Mouse (Mus musculus): Measurements from ENCODE around the gene Hbq1a. TPM values are rescaled to one million over a fixed set of nuclear protein-coding genes. Genes with fewer than 3 reads are reported as not detected.
"Not testable (repeated sequence)": the region's sequence is repeated elsewhere in the genome, so short reads cannot be mapped to it uniquely, and the experiment has no call there.

Gene Hbq1a
- not detected in 2 replicates for polyA plus RNA-seq (2014; fragmentation: Nextera tagmentation; extraction: Ambion mirVana)

- peak within 1 kb of the TSS; percentile 31 for H3K4me2 ChIP-seq (replicated peaks; ENCODE audit: low read depth, low read length)
- not testable (repeated sequence) for H3K9me3 ChIP-seq (ENCODE audit: control insufficient read depth, low read length); H3K27ac ChIP-seq (ENCODE audit: low read depth, low read length); H3K9ac ChIP-seq (ENCODE audit: low read depth, low read length); H3K4me3 ChIP-seq (ENCODE audit: low read depth, low read length); H3K4me1 ChIP-seq (replicated peaks; ENCODE audit: control insufficient read depth, insufficient read depth, low read length); H3K27me3 ChIP-seq (ENCODE audit: control insufficient read depth, insufficient read depth, low read length); H3K36me3 ChIP-seq (ENCODE audit: control insufficient read depth, insufficient read depth, low read length)
- WGBS, result 10% methylated on average over 16 of the region's 16 CpGs
- 0 out of 2 replicates have a peak, but pooled peaks have one; percentile 45 for ATAC-seq (ENCODE audit: low FRiP score)
- DNase-seq (ENCODE audit: low spot score), result peak; percentile 66
These were observed at the start of gene Hbq1a for GRCm38 (mm10) chr11:32299865-32300264. Gene Hbq1a (plus strand): TSS chr11:32300069.

GRCm38 (mm10) chr11:32250880-32251763, 48.7 kb upstream of the Hbq1a start:
- Histone ChIP-seq H3K4me3 (ENCODE audit: low read depth, low read length) (no peak overlapping the region), H3K9me3 (ENCODE audit: control insufficient read depth, low read length) (no peaks in the 10 kb centered on the region), H3K4me1 (replicated peaks; ENCODE audit: control insufficient read depth, insufficient read depth, low read length) (no peaks in the 10 kb centered on the region), H3K27me3 (ENCODE audit: control insufficient read depth, insufficient read depth, low read length) (no peaks in the 10 kb centered on the region), H3K9ac (ENCODE audit: low read depth, low read length) (no peak overlapping the region), H3K27ac (ENCODE audit: low read depth, low read length) (no peak overlapping the region), H3K4me2 (replicated peaks; ENCODE audit: low read depth, low read length) (no peak overlapping the region), H3K36me3 (ENCODE audit: control insufficient read depth, insufficient read depth, low read length) (peaks cover 5% of the 10 kb centered on the region; the same call in 1 of the 2 replicates)
- ATAC-seq (ENCODE audit: low FRiP score) (no peak), DNase-seq (ENCODE audit: low spot score) (no peak)
- WGBS, result 86% methylated on average over 8 of the region's 8 CpGs

GRCm38 (mm10) chr11:32253121-32253520, 46.7 kb upstream of the Hbq1a start:
- Histone ChIP-seq H3K4me1 (replicated peaks; ENCODE audit: control insufficient read depth, insufficient read depth, low read length) (no peaks in the 10 kb centered on the region), H3K4me3 (ENCODE audit: low read depth, low read length) (no peak overlapping the region), H3K27me3 (ENCODE audit: control insufficient read depth, insufficient read depth, low read length) (no peaks in the 10 kb centered on the region), H3K27ac (ENCODE audit: low read depth, low read length) (no peak overlapping the region), H3K4me2 (replicated peaks; ENCODE audit: low read depth, low read length) (no peak overlapping the region), H3K9me3 (ENCODE audit: control insufficient read depth, low read length) (no peaks in the 10 kb centered on the region), H3K36me3 (ENCODE audit: control insufficient read depth, insufficient read depth, low read length) (no peaks in the 10 kb centered on the region), H3K9ac (ENCODE audit: low read depth, low read length) (no peak overlapping the region)
- 92% methylated on average over 1 of the region's 1 CpGs for WGBS
- ATAC-seq (ENCODE audit: low FRiP score) (no peak), DNase-seq (ENCODE audit: low spot score) (no peak)

GRCm38 (mm10) chr11:32256146-32256545, 43.7 kb upstream of the Hbq1a start:
- ATAC-seq (ENCODE audit: low FRiP score) (no peak), DNase-seq (ENCODE audit: low spot score) (no peak)
- no peaks in the 10 kb centered on the region for H3K9me3 ChIP-seq (ENCODE audit: control insufficient read depth, low read length)
- H3K4me1 ChIP-seq (replicated peaks; ENCODE audit: control insufficient read depth, insufficient read depth, low read length), result no peaks in the 10 kb centered on the region
- H3K27me3 ChIP-seq (ENCODE audit: control insufficient read depth, insufficient read depth, low read length), result no peaks in the 10 kb centered on the region
- no peak overlapping the region for H3K9ac ChIP-seq (ENCODE audit: low read depth, low read length)
- no peaks in the 10 kb centered on the region for H3K36me3 ChIP-seq (ENCODE audit: control insufficient read depth, insufficient read depth, low read length)
- 95% methylated on average over 1 of the region's 1 CpGs for WGBS
- no peak overlapping the region for H3K4me2 ChIP-seq (replicated peaks; ENCODE audit: low read depth, low read length)
- H3K27ac ChIP-seq (ENCODE audit: low read depth, low read length), result no peak overlapping the region
- no peak overlapping the region for H3K4me3 ChIP-seq (ENCODE audit: low read depth, low read length)

GRCm38 (mm10) chr11:32256566-32256965, 43.3 kb upstream of the Hbq1a start:
- H3K27me3 ChIP-seq (ENCODE audit: control insufficient read depth, insufficient read depth, low read length), result no peaks in the 10 kb centered on the region
- H3K9me3 ChIP-seq (ENCODE audit: control insufficient read depth, low read length), result no peaks in the 10 kb centered on the region
- WGBS, result 87% methylated on average over 3 of the region's 3 CpGs
- H3K36me3 ChIP-seq (ENCODE audit: control insufficient read depth, insufficient read depth, low read length), result no peaks in the 10 kb centered on the region
- ATAC-seq (ENCODE audit: low FRiP score) (no peak), DNase-seq (ENCODE audit: low spot score) (no peak)
- no peak overlapping the region for H3K4me3 ChIP-seq (ENCODE audit: low read depth, low read length)
- H3K4me2 ChIP-seq (replicated peaks; ENCODE audit: low read depth, low read length), result no peak overlapping the region
- H3K27ac ChIP-seq (ENCODE audit: low read depth, low read length), result no peak overlapping the region
- no peak overlapping the region for H3K9ac ChIP-seq (ENCODE audit: low read depth, low read length)
- no peaks in the 10 kb centered on the region for H3K4me1 ChIP-seq (replicated peaks; ENCODE audit: control insufficient read depth, insufficient read depth, low read length)

GRCm38 (mm10) chr11:32262674-32263415, 37.0 kb upstream of the Hbq1a start:
- 83% methylated on average over 10 of the region's 10 CpGs for WGBS
- H3K27ac ChIP-seq (ENCODE audit: low read depth, low read length), result no peak overlapping the region
- H3K36me3 ChIP-seq (ENCODE audit: control insufficient read depth, insufficient read depth, low read length), result no peaks in the 10 kb centered on the region
- no peaks in the 10 kb centered on the region for H3K4me1 ChIP-seq (replicated peaks; ENCODE audit: control insufficient read depth, insufficient read depth, low read length)
- H3K4me3 ChIP-seq (ENCODE audit: low read depth, low read length), result no peak overlapping the region
- no peak overlapping the region for H3K4me2 ChIP-seq (replicated peaks; ENCODE audit: low read depth, low read length)
- H3K9me3 ChIP-seq (ENCODE audit: control insufficient read depth, low read length), result no peaks in the 10 kb centered on the region
- H3K27me3 ChIP-seq (ENCODE audit: control insufficient read depth, insufficient read depth, low read length), result no peaks in the 10 kb centered on the region
- DNase-seq (ENCODE audit: low spot score), result no peak
- no peak for ATAC-seq (ENCODE audit: low FRiP score)
- no peak overlapping the region for H3K9ac ChIP-seq (ENCODE audit: low read depth, low read length)

GRCm38 (mm10) chr11:32265117-32265738, 34.6 kb upstream of the Hbq1a start:
- H3K4me1 ChIP-seq (replicated peaks; ENCODE audit: control insufficient read depth, insufficient read depth, low read length), result 0 out of 2 replicates have a peak, but pooled peaks cover 2% of the 10 kb centered on the region
- no peak for DNase-seq (ENCODE audit: low spot score)
- no peak for ATAC-seq (ENCODE audit: low FRiP score)

GRCm38 (mm10) chr11:32266194-32266593, 33.7 kb upstream of the Hbq1a start:
- H3K4me1 ChIP-seq (replicated peaks; ENCODE audit: control insufficient read depth, insufficient read depth, low read length), result 0 out of 2 replicates have a peak, but pooled peaks cover 2% of the 10 kb centered on the region
- ATAC-seq (ENCODE audit: low FRiP score) (no peak), DNase-seq (ENCODE audit: low spot score) (no peak)
- no peaks in the 10 kb centered on the region for H3K36me3 ChIP-seq (ENCODE audit: control insufficient read depth, insufficient read depth, low read length)
- 91% methylated on average over 6 of the region's 6 CpGs for WGBS
- no peaks in the 10 kb centered on the region for H3K27me3 ChIP-seq (ENCODE audit: control insufficient read depth, insufficient read depth, low read length)
- no peak overlapping the region for H3K9ac ChIP-seq (ENCODE audit: low read depth, low read length)
- no peak overlapping the region for H3K4me2 ChIP-seq (replicated peaks; ENCODE audit: low read depth, low read length)
- no peak overlapping the region for H3K4me3 ChIP-seq (ENCODE audit: low read depth, low read length)
- no peaks in the 10 kb centered on the region for H3K9me3 ChIP-seq (ENCODE audit: control insufficient read depth, low read length)
- no peak overlapping the region for H3K27ac ChIP-seq (ENCODE audit: low read depth, low read length)

More at GRCm38 (mm10) chr11:32265117-32265738, 34.6 kb upstream of the Hbq1a start:
- Histone ChIP-seq H3K9me3 (ENCODE audit: control insufficient read depth, low read length) (no peaks in the 10 kb centered on the region), H3K36me3 (ENCODE audit: control insufficient read depth, insufficient read depth, low read length) (no peaks in the 10 kb centered on the region), H3K4me2 (replicated peaks; ENCODE audit: low read depth, low read length) (no peak overlapping the region), H3K9ac (ENCODE audit: low read depth, low read length) (no peak overlapping the region), H3K27me3 (ENCODE audit: control insufficient read depth, insufficient read depth, low read length) (no peaks in the 10 kb centered on the region), H3K4me3 (ENCODE audit: low read depth, low read length) (no peak overlapping the region), H3K27ac (ENCODE audit: low read depth, low read length) (no peak overlapping the region)
- 97% methylated on average over 3 of the region's 3 CpGs for WGBS

Measured in hindbrain, embryonic 11.5 days (tissue).